Mouse (Mus musculus) urinary bladder, postnatal 10 days (tissue): ENCODE measurements around the gene AW011738.

Experiments used
- DNase-seq: peaks from one replicate; pipeline ENCODE4 v3.0.0; 2022; ENCODE audit warnings: low spot score

Gene AW011738

GRCm38 (mm10) chr4:156200623-156201475, 2.3 kb upstream of the AW011738 start, which contains the start of gene Isg15:
TSS of gene Isg15 (minus strand) at chr4:156200818.
- no peak for DNase-seq

- DNase-seq: no peak
These were observed 626 bp upstream of the AW011738 start for GRCm38 (mm10) chr4:156202462-156202893.

GRCm38 (mm10) chr4:156203413-156204131, 468 bp downstream of the AW011738 start:
- DNase-seq: no peak

GRCm38 (mm10) chr4:156208872-156209271, 5.8 kb downstream of the AW011738 start:
- DNase-seq: no peak

- DNase-seq: no peak
These were observed 7.0 kb downstream of the AW011738 start for GRCm38 (mm10) chr4:156209963-156210635.

- no peak for DNase-seq
These were observed 10.0 kb downstream of the AW011738 start for GRCm38 (mm10) chr4:156213134-156213533.

- DNase-seq: no peak
These were observed 12.5 kb downstream of the AW011738 start, which contains the start of gene Perm1 for GRCm38 (mm10) chr4:156215649-156216048. TSS of gene Perm1 (plus strand) at chr4:156215868.

- DNase-seq: no peak
These were observed 13.1 kb downstream of the AW011738 start for GRCm38 (mm10) chr4:156216196-156216595.

GRCm38 (mm10) chr4:156217022-156217669, 14.0 kb downstream of the AW011738 start:
- no peak for DNase-seq

- DNase-seq: no peak
These were observed 14.7 kb downstream of the AW011738 start for GRCm38 (mm10) chr4:156217838-156218237.

GRCm38 (mm10) chr4:156219936-156220335, 16.8 kb downstream of the AW011738 start:
- DNase-seq: no peak

- DNase-seq: no peak
These were observed 21.2 kb downstream of the AW011738 start for GRCm38 (mm10) chr4:156224276-156224675.

- DNase-seq: no peak
These were observed 24.8 kb downstream of the AW011738 start for GRCm38 (mm10) chr4:156227752-156228392.

GRCm38 (mm10) chr4:156228393-156229024, 25.4 kb downstream of the AW011738 start:
- DNase-seq: no peak

GRCm38 (mm10) chr4:156234021-156234501, 31.0 kb downstream of the AW011738 start:
- DNase-seq: no peak

GRCm38 (mm10) chr4:156234701-156235213, 31.7 kb downstream of the AW011738 start, which contains the start of gene Plekhn1:
TSS of gene Plekhn1 (minus strand) at chr4:156234857.
- no peak for DNase-seq

- no peak for DNase-seq
These were observed 32.3 kb downstream of the AW011738 start for GRCm38 (mm10) chr4:156235360-156235770.

- DNase-seq: peak; percentile 70
These were observed 32.9 kb downstream of the AW011738 start, which contains the start of gene Noc2l for GRCm38 (mm10) chr4:156235808-156236533. TSS of gene Noc2l (plus strand) at chr4:156236010.

GRCm38 (mm10) chr4:156236651-156237447, 33.7 kb downstream of the AW011738 start:
- no peak for DNase-seq
